Mouse (Mus musculus) frontal cortex, adult (tissue): ENCODE measurements around the gene Cacnb2.
A peak's percentile ranks its signal among the peaks of the same experiment; 100 is the strongest.

ENCODE experiments used
- ATAC-seq: cut with Nextera tagmentation; 2 replicates; pipeline ENCODE4 v1.9.2; 2017; ENCODE audit warnings: mild to moderate bottlenecking, moderate library complexity, mixed read lengths; ENCODE audit not compliant: low TSS enrichment

Cacnb2 gene

GRCm38 (mm10) chr2:14861613-14862012 is 258.7 kb downstream of the Cacnb2 start:
- no peak for ATAC-seq

- no peak for ATAC-seq
Measured at GRCm38 (mm10) chr2:14862981-14863380, 260.1 kb downstream of the Cacnb2 start.

GRCm38 (mm10) chr2:14873116-14873515 is 270.2 kb downstream of the Cacnb2 start:
- no peak for ATAC-seq

- peak; percentile 66 for ATAC-seq
Measured at GRCm38 (mm10) chr2:14873701-14874181, 270.9 kb downstream of the Cacnb2 start.

GRCm38 (mm10) chr2:14874281-14875037 is 271.6 kb downstream of the Cacnb2 start:
- ATAC-seq: peak; percentile 74

- no peak for ATAC-seq
Measured at GRCm38 (mm10) chr2:14875121-14875520, 272.2 kb downstream of the Cacnb2 start.

- no peak for ATAC-seq
Measured at GRCm38 (mm10) chr2:14875616-14876015, 272.7 kb downstream of the Cacnb2 start.

- no peak for ATAC-seq
Measured at GRCm38 (mm10) chr2:14878953-14879352, 276.1 kb downstream of the Cacnb2 start.

- no peak for ATAC-seq
Measured at GRCm38 (mm10) chr2:14883460-14883859, 280.6 kb downstream of the Cacnb2 start.

- ATAC-seq: no peak
Measured at GRCm38 (mm10) chr2:14888406-14889195, 285.7 kb downstream of the Cacnb2 start.

- no peak for ATAC-seq
Measured at GRCm38 (mm10) chr2:14903837-14904236, 300.9 kb downstream of the Cacnb2 start.

- ATAC-seq: no peak
Measured at GRCm38 (mm10) chr2:14904865-14905264, 302.0 kb downstream of the Cacnb2 start.

GRCm38 (mm10) chr2:14907124-14907925 is 304.4 kb downstream of the Cacnb2 start:
- peak; percentile 74; the same call in 1 of the 2 replicates for ATAC-seq

GRCm38 (mm10) chr2:14917585-14918247 is 314.8 kb downstream of the Cacnb2 start:
- ATAC-seq: 0 out of 2 replicates have a peak, but pooled peaks have one; percentile 23

GRCm38 (mm10) chr2:14929866-14930265 is 327.0 kb downstream of the Cacnb2 start:
- no peak for ATAC-seq

- ATAC-seq: no peak
Measured at GRCm38 (mm10) chr2:14931968-14932367, 329.1 kb downstream of the Cacnb2 start.

GRCm38 (mm10) chr2:14936492-14936891 is 333.6 kb downstream of the Cacnb2 start:
- ATAC-seq: peak; percentile 55

- no peak for ATAC-seq
Measured at GRCm38 (mm10) chr2:14942261-14942660, 339.4 kb downstream of the Cacnb2 start.

- 0 out of 2 replicates have a peak, but pooled peaks have one; percentile 23 for ATAC-seq
Measured at GRCm38 (mm10) chr2:14943691-14944357, 340.9 kb downstream of the Cacnb2 start.

- no peak for ATAC-seq
Measured at GRCm38 (mm10) chr2:14953090-14953489, 350.2 kb downstream of the Cacnb2 start.
